Mouse (Mus musculus) heart, adult 2 months (tissue): Measurements from ENCODE around the gene Dr1. TPM values are rescaled to one million over a fixed set of nuclear protein-coding genes. Genes with fewer than 3 reads are reported as not detected.
"Not testable (repeated sequence)": the region's sequence is repeated elsewhere in the genome, so short reads cannot be mapped to it uniquely, and the experiment has no call there.

Source experiments
- DNase-seq, 2 experiments: peaks; one replicate each; pipeline ENCODE4 v3.0.0; 2021
- H3K27ac ChIP-seq: fragments of 200-600 bp; 2 replicates; pipeline ENCODE4 v1.8.1; 2022
- H3K27me3 ChIP-seq: fragments of 200-500 bp; 2 replicates; pipeline ENCODE4 v1.6.1; 2012; ENCODE audit warnings: mild to moderate bottlenecking, low read length, inconsistent platforms, mixed read lengths; ENCODE audit not compliant: control insufficient read depth, insufficient read depth
- H3K36me3 ChIP-seq: fragments of 200-500 bp; 2 replicates; pipeline ENCODE4 v1.6.1; 2012; ENCODE audit warnings: low read length, inconsistent platforms; ENCODE audit not compliant: control insufficient read depth, insufficient read depth
- H3K4me1 ChIP-seq: fragments of 200-500 bp; 2 replicates; pipeline ENCODE4 v1.6.1; 2011; ENCODE audit warnings: low read length; ENCODE audit not compliant: control insufficient read depth, insufficient read depth
- H3K4me3 ChIP-seq: fragments of 200-600 bp; 2 replicates; pipeline ENCODE4 v1.8.1; 2022
- H3K79me2 ChIP-seq: fragments of 200-500 bp; replicated peaks from 2 replicates; pipeline ENCODE4 v1.6.1; 2012; ENCODE audit warnings: mild to moderate bottlenecking, inconsistent platforms, low read length, moderate library complexity, mixed read lengths; ENCODE audit not compliant: control insufficient read depth, insufficient read depth
- H3K9ac ChIP-seq: fragments of 200-500 bp; 2 replicates; pipeline ENCODE4 v1.6.1; 2012; ENCODE audit warnings: low read depth, mild to moderate bottlenecking, control low read depth, inconsistent platforms, low read length, mixed read lengths
- CTCF ChIP-seq: fragments of 200-600 bp; IDR thresholded peaks from 2 replicates; pipeline ENCODE4 v1.8.1; 2022; ENCODE audit warnings: antibody characterized with exemption, mild to moderate bottlenecking, moderate library complexity
- EP300 ChIP-seq: fragments of 200-500 bp; IDR thresholded peaks from 2 replicates; pipeline ENCODE4 v1.6.1; 2011; ENCODE audit warnings: low read depth, low read length, control low read depth; ENCODE audit not compliant: insufficient read depth
- POLR2A ChIP-seq: fragments of 200-500 bp; IDR thresholded peaks from 2 replicates; pipeline ENCODE4 v1.6.1; 2011; ENCODE audit warnings: mild to moderate bottlenecking, low read depth, low read length, control low read depth; ENCODE audit not compliant: insufficient read depth
- WGBS: fragments of 180-500 bp; shearing (Covaris S2); methylation state at CpG from one replicate; pipeline ENCODE4 v1.1.7; 2018; 5-methylcytosine and 5-hydroxymethylcytosine counted together
- intact Hi-C: fragments of 180-260 bp; cut with DNase I; formaldehyde crosslinking; loops from one replicate; pipeline ENCODE4 v1.15.1; 2025
- polyA plus RNA-seq: library from polyadenylated mRNA; depleted of rRNA; stranded (reverse); fragments of >200 nt; gene quantifications from 2 replicates; pipeline ENCODE4 v1.2.3, GENCODE M21; 2012
- total RNA-seq, 2 experiments: library from RNA; stranded (reverse); gene quantifications; 2 replicates each; pipeline ENCODE4 v1.2.3; 2021

Gene Dr1
- total and polyA plus RNA-seq, 3 experiments: 9.0 to 20.3 (median 19.9) TPM

- DNase-seq: peak in 1 of 2 experiments; percentile 8
- H3K4me1 ChIP-seq: no peaks in the 10 kb centered on the region
Observed at GRCm38 (mm10) chr5:108262722-108263121, 6.0 kb upstream of the Dr1 start.

GRCm38 (mm10) chr5:108263785-108264184 is 4.9 kb upstream of the Dr1 start:
- intact Hi-C loops: loop anchor here (10.0 kb wide), 2 partner anchors 201 to 401 kb away; partner anchors contain the start of genes Dgkq, Idua and Pcgf3
- H3K4me1 ChIP-seq, H3K4me3 ChIP-seq, H3K36me3 ChIP-seq, H3K27me3 ChIP-seq, H3K79me2 ChIP-seq, H3K27ac ChIP-seq, DNase-seq, H3K9ac ChIP-seq: not testable (repeated sequence)
- 76% methylated on average over 1 of the region's 1 CpGs for WGBS

More at GRCm38 (mm10) chr5:108262722-108263121, 6.0 kb upstream of the Dr1 start:
- no peak overlapping the region for H3K4me3 ChIP-seq
- no peak overlapping the region for H3K9ac ChIP-seq
- H3K79me2 ChIP-seq: no peaks in the 10 kb centered on the region
- no peaks in the 10 kb centered on the region for H3K27me3 ChIP-seq
- intact Hi-C loops: loop anchor here (10.0 kb wide), 2 partner anchors 202 to 402 kb away; partner anchors contain the start of genes Dgkq, Idua and Pcgf3
- TF ChIP-seq EP300: no peak
- TF ChIP-seq CTCF: no peak
- TF ChIP-seq POLR2A: no peak
- WGBS: 38% methylated on average over 4 of the region's 4 CpGs
- no peaks in the 10 kb centered on the region for H3K36me3 ChIP-seq
- H3K27ac ChIP-seq: no peak overlapping the region

DNA sequence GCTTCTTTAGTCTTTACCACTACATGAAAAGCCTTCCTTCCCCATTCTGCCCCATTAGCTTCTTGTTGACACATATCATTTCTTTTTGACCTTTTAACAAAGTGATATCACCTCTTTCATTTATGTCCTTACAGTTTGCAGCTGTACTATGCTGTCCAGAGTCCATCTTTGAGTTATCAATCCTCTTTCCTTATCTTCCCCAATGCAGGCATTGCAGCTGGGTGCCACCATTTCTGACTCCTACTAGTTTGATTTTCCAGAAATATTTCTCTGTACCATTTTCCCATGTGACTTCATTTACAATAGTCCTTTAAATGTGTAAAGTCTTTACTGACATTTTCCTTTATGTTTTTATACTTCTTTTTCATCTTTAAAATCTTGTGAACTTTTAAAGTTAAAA is 1.7 kb upstream of the Dr1 start:
- no peak for TF ChIP-seq CTCF
- no peak for TF ChIP-seq EP300
- TF ChIP-seq POLR2A: no peak
- no peaks in the 10 kb centered on the region; the same call in 1 of the 2 replicates for H3K79me2 ChIP-seq
- H3K4me3 ChIP-seq: no peak overlapping the region
- no peak overlapping the region for H3K27ac ChIP-seq
- H3K4me1 ChIP-seq: peaks cover 4% of the 10 kb centered on the region
- no peak for DNase-seq
- H3K27me3 ChIP-seq: no peaks in the 10 kb centered on the region
- no peak overlapping the region for H3K9ac ChIP-seq
- intact Hi-C loops: loop anchor here (5.0 to 10.0 kb wide), 4 partner anchors 198 to 398 kb away; partner anchors contain the start of genes Dgkq, Fam69a, Idua and Pcgf3
- H3K36me3 ChIP-seq: peaks cover 14% of the 10 kb centered on the region

- no peaks in the 10 kb centered on the region for H3K27me3 ChIP-seq
- peaks cover 4% of the 10 kb centered on the region for H3K4me1 ChIP-seq
- peaks cover 26% of the 10 kb centered on the region for H3K36me3 ChIP-seq
- peak overlapping the region; percentile 98 for H3K27ac ChIP-seq
- H3K79me2 ChIP-seq: no peaks in the 10 kb centered on the region; the same call in 1 of the 2 replicates
- DNase-seq: peak in 1 of 2 experiments; percentile 24
- under 1% methylated on average over 44 of the region's 44 CpGs for WGBS
- peak overlapping the region; percentile 88 for H3K9ac ChIP-seq
- no peak for TF ChIP-seq EP300
- TF ChIP-seq POLR2A: no peak
- TF ChIP-seq CTCF: no peak
- intact Hi-C loops: loop anchor here (2.0 to 10.0 kb wide), 5 partner anchors 136 to 396 kb away; partner anchors contain the start of genes Ccdc18, Dgkq, Fam69a and Idua
- peak overlapping the region; percentile 94 for H3K4me3 ChIP-seq
Observed at GRCm38 (mm10) chr5:108269063-108269810, 540 bp downstream of the Dr1 start.

DNA sequence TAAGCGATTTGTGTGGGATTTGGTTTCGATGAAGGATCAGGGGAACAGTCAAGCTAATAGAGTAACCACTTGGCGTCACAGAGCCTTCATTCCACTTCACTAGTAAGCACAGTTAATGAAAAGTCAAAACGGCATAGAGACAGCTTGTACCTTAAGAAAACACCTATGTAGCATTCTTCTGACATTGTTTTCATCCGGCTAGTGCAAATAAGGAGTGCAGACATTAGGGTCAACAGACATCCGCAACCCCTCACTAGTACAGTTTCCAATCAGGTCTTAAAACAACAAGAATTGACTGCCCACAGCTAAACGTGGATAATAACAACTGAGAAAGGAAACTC is 1.1 kb downstream of the Dr1 start:
- peak overlapping the region; percentile 94 for H3K4me3 ChIP-seq
- peak overlapping the region; percentile 98 for H3K27ac ChIP-seq
- TF ChIP-seq CTCF (no peak), POLR2A (no peak), EP300 (no peak)
- H3K27me3 ChIP-seq: no peaks in the 10 kb centered on the region
- under 1% methylated on average over 7 of the region's 7 CpGs for WGBS
- DNase-seq: no peak
- H3K79me2 ChIP-seq: no peaks in the 10 kb centered on the region; the same call in 1 of the 2 replicates
- peaks cover 28% of the 10 kb centered on the region for H3K36me3 ChIP-seq
- peak overlapping the region; percentile 88 for H3K9ac ChIP-seq
- intact Hi-C loops: loop anchor here (2.0 to 10.0 kb wide), 5 partner anchors 137 to 395 kb away; partner anchors contain the start of genes Ccdc18, Dgkq, Fam69a and Idua
- H3K4me1 ChIP-seq: peaks cover 4% of the 10 kb centered on the region

GRCm38 (mm10) chr5:108270415-108270814 is 1.7 kb downstream of the Dr1 start:
- no peaks in the 10 kb centered on the region; the same call in 1 of the 2 replicates for H3K79me2 ChIP-seq
- 23% methylated on average over 9 of the region's 9 CpGs for WGBS
- TF ChIP-seq CTCF: no peak
- no peak for TF ChIP-seq EP300
- TF ChIP-seq POLR2A: no peak
- H3K27ac ChIP-seq: no peak overlapping the region
- H3K9ac ChIP-seq: peak overlapping the region; percentile 45; the same call in 1 of the 2 replicates
- intact Hi-C loops: no loop called here
- no peaks in the 10 kb centered on the region for H3K27me3 ChIP-seq
- H3K36me3 ChIP-seq: peaks cover 30% of the 10 kb centered on the region
- H3K4me1 ChIP-seq: peaks cover 4% of the 10 kb centered on the region
- H3K4me3 ChIP-seq: peak overlapping the region; percentile 94
- DNase-seq: no peak

DNA sequence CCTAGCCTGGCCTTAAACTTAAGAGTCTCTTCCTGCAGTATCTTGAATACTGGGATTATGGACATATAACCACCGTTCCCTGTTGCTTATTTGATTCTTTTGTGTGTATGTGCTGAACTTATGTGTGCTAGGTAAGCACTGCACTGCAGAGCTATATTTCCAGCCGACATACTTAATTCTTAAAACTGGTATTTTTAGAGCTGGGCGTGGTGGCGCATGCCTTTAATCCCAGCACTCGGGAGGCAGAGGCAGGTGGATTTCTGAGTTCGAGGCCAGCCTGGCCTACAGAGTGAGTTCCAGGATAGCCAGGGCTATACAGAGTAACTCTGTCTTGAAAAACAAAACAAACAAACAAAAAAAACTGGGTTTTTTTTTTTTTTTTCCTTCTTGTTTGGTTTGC is 2.6 kb downstream of the Dr1 start:
- H3K4me3 ChIP-seq, H3K79me2 ChIP-seq, intact Hi-C loops, H3K27ac ChIP-seq, H3K27me3 ChIP-seq, H3K9ac ChIP-seq, DNase-seq, H3K4me1 ChIP-seq: not testable (repeated sequence)
- WGBS: 85% methylated on average over 6 of the region's 6 CpGs
- H3K36me3 ChIP-seq: peaks cover 33% of the 10 kb centered on the region
